Mouse (Mus musculus): ENCODE measurements around the gene 6030445D17Rik. TPM values are rescaled to one million over a fixed set of nuclear protein-coding genes. Genes with fewer than 3 reads are reported as not detected.
A peak's percentile ranks its signal among the peaks of the same experiment; 100 is the strongest.

Gene 6030445D17Rik
- 0.24 and 1.1 TPM in 2 replicates for polyA plus RNA-seq (2012; rRNA removed)

DNA sequence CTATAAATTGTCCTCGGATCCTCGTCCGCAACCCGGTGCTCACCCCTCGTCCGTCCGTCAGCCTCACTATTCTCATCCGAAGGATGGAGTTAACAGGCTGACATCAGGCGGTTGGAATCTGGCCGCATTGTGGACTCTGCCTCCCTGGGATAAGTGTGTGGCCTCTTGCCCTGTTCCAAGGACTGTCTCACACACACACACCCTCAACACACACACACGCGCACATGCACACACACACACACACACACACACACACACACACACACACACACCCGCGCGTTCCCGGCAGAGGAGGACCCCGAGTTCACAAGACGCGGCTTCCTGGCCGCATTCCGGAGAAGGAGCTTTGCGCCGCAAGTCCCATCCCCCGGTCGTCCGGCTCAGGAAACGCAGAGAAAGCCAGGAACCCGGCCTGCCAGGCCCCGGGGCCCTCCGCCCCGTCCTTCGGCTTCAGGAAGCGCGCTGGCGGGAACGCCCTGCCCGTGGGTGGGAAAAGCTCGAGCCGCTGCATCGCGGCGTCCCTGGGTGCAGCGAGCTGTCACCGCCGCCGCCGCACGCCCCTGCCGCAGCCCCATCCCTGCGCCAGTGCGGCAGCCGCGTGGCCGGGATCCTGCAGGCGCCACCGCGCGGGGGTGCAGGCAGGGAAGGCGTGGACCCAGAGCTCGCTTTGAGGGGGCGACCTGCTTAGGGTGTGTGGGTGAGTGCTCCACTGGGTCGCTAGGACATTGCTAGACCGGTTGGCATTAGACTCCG is at the start of gene 6030445D17Rik:
TSS of gene 6030445D17Rik (plus strand) at position 165 of the 753 bp plus-strand sequence.
- Histone ChIP-seq H3K4me1 (ENCODE audit: control insufficient read depth, insufficient read depth, insufficient read length, low read length) (peaks cover 31% of the 10 kb centered on the region), H3K36me3 (ENCODE audit: control insufficient read depth, insufficient read depth, low read length) (no peaks in the 10 kb centered on the region), H3K4me3 (ENCODE audit: low read depth, low read length) (peak within 1 kb of the TSS; percentile 70), H3K27ac (ENCODE audit: insufficient read depth, low read depth, low read length) (peak within 1 kb of the TSS; percentile 88), H3K27me3 (ENCODE audit: control insufficient read depth, insufficient read depth, low read length) (no peaks in the 10 kb centered on the region)
- TF ChIP-seq POLR2A (IDR thresholded peaks at IDR 0.05; ENCODE audit: low read depth, low read length) = 0 out of 2 replicates have a peak, but pooled peaks have one; percentile 25
- TF ChIP-seq CTCF (IDR thresholded peaks at IDR 0.05; ENCODE audit: extremely low read depth, insufficient read length, insufficient replicate concordance, low read depth, low read length) = no peak
- 1% methylated on average over 59 of the region's 64 CpGs for WGBS

DNA sequence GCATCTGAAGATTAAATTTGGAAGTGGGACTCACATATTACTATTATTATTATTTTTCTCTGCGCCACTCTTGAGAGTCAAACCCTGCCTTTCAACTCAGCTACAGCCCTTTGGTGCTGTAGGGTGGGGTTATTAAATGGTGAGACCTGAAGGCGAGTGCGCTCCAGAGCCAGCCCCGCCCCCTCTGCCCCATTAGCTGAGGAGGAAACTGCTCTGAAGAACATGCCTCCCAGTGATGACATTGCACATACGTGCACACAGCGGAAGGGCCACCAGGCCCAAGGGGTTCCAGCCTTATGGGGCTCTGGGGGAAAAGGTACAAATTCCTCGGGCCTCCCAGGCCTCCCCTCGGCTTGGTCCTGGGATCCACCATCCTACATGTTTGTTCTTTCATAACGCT is 46.6 kb upstream of the 6030445D17Rik start:
- Histone ChIP-seq H3K36me3 (ENCODE audit: control insufficient read depth, insufficient read depth, low read length) (no peaks in the 10 kb centered on the region), H3K4me3 (ENCODE audit: low read depth, low read length) (no peak overlapping the region), H3K27ac (ENCODE audit: insufficient read depth, low read depth, low read length) (no peak overlapping the region), H3K4me1 (ENCODE audit: control insufficient read depth, insufficient read depth, insufficient read length, low read length) (no peaks in the 10 kb centered on the region), H3K27me3 (ENCODE audit: control insufficient read depth, insufficient read depth, low read length) (peaks cover 3% of the 10 kb centered on the region; the same call in 1 of the 2 replicates)
- TF ChIP-seq POLR2A (IDR thresholded peaks at IDR 0.05; ENCODE audit: low read depth, low read length) (no peak), CTCF (IDR thresholded peaks at IDR 0.05; ENCODE audit: extremely low read depth, insufficient read length, insufficient replicate concordance, low read depth, low read length) (no peak)
- WGBS = 81% methylated on average over 9 of the region's 9 CpGs

DNA sequence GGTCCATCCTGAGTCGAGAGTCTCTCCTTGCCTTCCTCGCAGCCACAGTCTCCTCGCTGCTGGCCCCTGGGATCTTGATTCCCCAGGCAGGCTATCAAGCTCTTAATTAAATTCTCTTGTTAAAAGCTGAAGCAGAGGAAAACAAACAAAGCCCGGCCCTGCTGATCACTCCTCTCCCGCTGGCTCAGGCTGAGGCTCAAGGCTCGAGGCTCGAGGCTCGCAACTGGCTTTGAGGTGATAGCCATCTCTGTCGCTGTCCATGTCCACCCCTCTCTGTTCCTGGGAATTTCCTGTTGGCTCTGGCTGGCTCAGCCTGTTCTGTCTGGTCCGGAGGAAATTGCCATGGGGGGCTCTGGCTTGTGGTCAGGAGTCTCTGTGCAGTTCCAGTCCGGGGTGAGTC is 43.1 kb upstream of the 6030445D17Rik start:
- H3K36me3 ChIP-seq (ENCODE audit: control insufficient read depth, insufficient read depth, low read length) = no peaks in the 10 kb centered on the region
- no peak overlapping the region for H3K27ac ChIP-seq (ENCODE audit: insufficient read depth, low read depth, low read length)
- no peak overlapping the region for H3K4me3 ChIP-seq (ENCODE audit: low read depth, low read length)
- H3K4me1 ChIP-seq (ENCODE audit: control insufficient read depth, insufficient read depth, insufficient read length, low read length) = no peaks in the 10 kb centered on the region
- no peak for TF ChIP-seq POLR2A (IDR thresholded peaks at IDR 0.05; ENCODE audit: low read depth, low read length)
- no peak for TF ChIP-seq CTCF (IDR thresholded peaks at IDR 0.05; ENCODE audit: extremely low read depth, insufficient read length, insufficient replicate concordance, low read depth, low read length)
- WGBS = 29% methylated on average over 11 of the region's 11 CpGs
- H3K27me3 ChIP-seq (ENCODE audit: control insufficient read depth, insufficient read depth, low read length) = peaks cover 11% of the 10 kb centered on the region

- Histone ChIP-seq H3K4me1 (ENCODE audit: control insufficient read depth, insufficient read depth, insufficient read length, low read length) (peaks cover 2% of the 10 kb centered on the region; the same call in 1 of the 2 replicates), H3K27me3 (ENCODE audit: control insufficient read depth, insufficient read depth, low read length) (peaks cover 16% of the 10 kb centered on the region), H3K4me3 (ENCODE audit: low read depth, low read length) (no peak overlapping the region), H3K36me3 (ENCODE audit: control insufficient read depth, insufficient read depth, low read length) (no peaks in the 10 kb centered on the region), H3K27ac (ENCODE audit: insufficient read depth, low read depth, low read length) (no peak overlapping the region)
- WGBS = 67% methylated on average over 6 of the region's 6 CpGs
- no peak for TF ChIP-seq CTCF (IDR thresholded peaks at IDR 0.05; ENCODE audit: extremely low read depth, insufficient read length, insufficient replicate concordance, low read depth, low read length)
- no peak for TF ChIP-seq POLR2A (IDR thresholded peaks at IDR 0.05; ENCODE audit: low read depth, low read length)
Observed at GRCm38 (mm10) chr4:136419386-136419785, 42.7 kb upstream of the 6030445D17Rik start.

DNA sequence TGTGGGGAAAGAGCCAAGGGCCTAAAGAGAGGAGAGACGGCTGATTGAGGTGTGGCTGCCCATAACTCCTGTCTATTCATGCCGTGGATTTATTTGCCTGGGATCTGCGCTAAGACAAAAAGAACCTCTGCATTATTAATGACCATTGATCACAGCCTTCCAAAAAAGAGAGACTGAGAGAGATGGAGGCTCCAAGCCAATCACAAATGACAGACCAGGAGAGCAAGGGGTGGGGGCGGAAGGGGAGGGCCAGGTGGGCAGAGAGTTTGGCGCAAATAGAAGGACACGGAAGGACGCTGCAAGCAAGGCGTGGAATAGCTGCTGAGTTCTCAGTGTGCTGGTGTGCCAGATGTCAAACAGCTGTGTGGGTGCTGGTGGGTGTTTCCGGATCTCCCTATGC is 38.8 kb upstream of the 6030445D17Rik start, which contains the start of gene Htr1d:
TSS of gene Htr1d (plus strand) at position 301 of the 400 bp plus-strand sequence.
- no peaks in the 10 kb centered on the region for H3K36me3 ChIP-seq (ENCODE audit: control insufficient read depth, insufficient read depth, low read length)
- no peak within 1 kb of the TSS for H3K27ac ChIP-seq (ENCODE audit: insufficient read depth, low read depth, low read length)
- H3K4me3 ChIP-seq (ENCODE audit: low read depth, low read length) = peak within 1 kb of the TSS; percentile 52
- H3K4me1 ChIP-seq (ENCODE audit: control insufficient read depth, insufficient read depth, insufficient read length, low read length) = peaks cover 8% of the 10 kb centered on the region; the same call in 1 of the 2 replicates
- peaks cover 23% of the 10 kb centered on the region for H3K27me3 ChIP-seq (ENCODE audit: control insufficient read depth, insufficient read depth, low read length)
- WGBS = 56% methylated on average over 9 of the region's 9 CpGs
- TF ChIP-seq POLR2A (IDR thresholded peaks at IDR 0.05; ENCODE audit: low read depth, low read length) = no peak
- no peak for TF ChIP-seq CTCF (IDR thresholded peaks at IDR 0.05; ENCODE audit: extremely low read depth, insufficient read length, insufficient replicate concordance, low read depth, low read length)

DNA sequence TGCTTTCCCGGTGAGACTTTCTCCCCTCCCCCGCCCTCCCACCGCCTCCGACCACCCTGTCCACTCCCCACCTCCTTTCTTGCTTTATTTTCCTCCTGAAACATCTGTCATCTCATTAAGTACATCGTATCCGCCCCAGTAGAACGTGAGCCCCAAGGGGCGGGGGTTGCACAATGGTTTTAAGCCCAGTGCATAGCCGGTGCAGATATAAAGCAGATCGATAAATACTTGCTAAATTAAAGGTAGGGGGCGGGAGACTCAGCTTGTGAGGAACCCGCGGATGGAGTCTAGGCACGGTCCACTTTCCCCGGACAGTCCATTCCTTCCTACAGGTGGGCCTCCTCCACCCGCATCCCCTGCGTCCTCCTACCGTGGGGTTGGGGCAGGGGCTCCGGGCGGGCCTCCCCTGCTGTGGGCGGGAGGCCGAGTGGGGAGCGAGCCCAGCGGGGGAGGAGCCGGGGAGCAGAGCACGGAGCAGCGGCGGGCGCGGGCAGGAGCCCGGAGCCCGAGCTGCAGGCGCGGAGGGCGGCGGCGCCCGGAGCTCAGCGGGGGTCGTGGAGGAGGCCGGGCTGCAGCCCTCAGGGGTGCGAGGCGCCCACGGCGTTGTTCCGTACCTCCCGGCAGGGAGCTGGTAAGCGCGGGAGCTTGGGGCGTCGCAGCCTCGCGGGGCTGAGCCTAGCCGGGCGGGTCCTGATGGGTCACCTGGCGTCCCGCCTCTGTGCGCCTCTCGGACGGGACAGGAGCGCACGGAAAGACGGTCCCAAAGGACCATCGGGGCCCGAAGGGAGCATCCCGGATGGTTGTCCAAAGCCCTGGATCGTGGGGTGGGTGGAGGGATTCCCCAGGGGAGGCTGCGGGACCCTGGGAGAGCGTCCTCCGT is 37.7 kb upstream of the 6030445D17Rik start:
- no peaks in the 10 kb centered on the region for H3K36me3 ChIP-seq (ENCODE audit: control insufficient read depth, insufficient read depth, low read length)
- H3K4me1 ChIP-seq (ENCODE audit: control insufficient read depth, insufficient read depth, insufficient read length, low read length) = peaks cover 8% of the 10 kb centered on the region; the same call in 1 of the 2 replicates
- WGBS = 2% methylated on average over 69 of the region's 70 CpGs
- no peak overlapping the region for H3K27ac ChIP-seq (ENCODE audit: insufficient read depth, low read depth, low read length)
- TF ChIP-seq CTCF (IDR thresholded peaks at IDR 0.05; ENCODE audit: extremely low read depth, insufficient read length, insufficient replicate concordance, low read depth, low read length) (no peak), POLR2A (IDR thresholded peaks at IDR 0.05; ENCODE audit: low read depth, low read length) (no peak)
- peaks cover 23% of the 10 kb centered on the region for H3K27me3 ChIP-seq (ENCODE audit: control insufficient read depth, insufficient read depth, low read length)
- peak overlapping the region; percentile 52 for H3K4me3 ChIP-seq (ENCODE audit: low read depth, low read length)

GRCm38 (mm10) chr4:136425000-136425288 is 37.1 kb upstream of the 6030445D17Rik start:
- Histone ChIP-seq H3K4me3 (ENCODE audit: low read depth, low read length) (peak overlapping the region; percentile 52), H3K27ac (ENCODE audit: insufficient read depth, low read depth, low read length) (no peak overlapping the region), H3K27me3 (ENCODE audit: control insufficient read depth, insufficient read depth, low read length) (peaks cover 23% of the 10 kb centered on the region), H3K36me3 (ENCODE audit: control insufficient read depth, insufficient read depth, low read length) (no peaks in the 10 kb centered on the region), H3K4me1 (ENCODE audit: control insufficient read depth, insufficient read depth, insufficient read length, low read length) (peaks cover 8% of the 10 kb centered on the region; the same call in 1 of the 2 replicates)
- TF ChIP-seq CTCF (IDR thresholded peaks at IDR 0.05; ENCODE audit: extremely low read depth, insufficient read length, insufficient replicate concordance, low read depth, low read length) (peak; percentile 31; the same call in 1 of the 2 replicates), POLR2A (IDR thresholded peaks at IDR 0.05; ENCODE audit: low read depth, low read length) (no peak)
- WGBS = 5% methylated on average over 15 of the region's 15 CpGs

Measured in small intestine, adult 2 months (tissue).